15 mouse cellular contexts compared by ENCODE assay signal in genomic region chr12:12765490-12766058, GRCm38 (mm10).
DNase-seq lines count a peak whose midpoint lies in the region; ATAC-seq and TF ChIP-seq lines count a peak whose summit lies in the region.
"Had no signal": no experiment of that assay in that cellular context is flagged by ENCODE, and none has a peak within 500 bp of the region (broad histone marks: within the 10 kb centered on the region; RNA-seq: fewer than 3 reads in every experiment).

No protein-coding gene starts in this region.

- TF ChIP-seq POLR2A in testis, adult 2 months (IDR thresholded peaks at IDR 0.05; ENCODE audit: control insufficient read depth, low read depth, low read length), result no peak

- H3K27me3 ChIP-seq in testis, adult 2 months (ENCODE audit: control insufficient read depth, insufficient read depth, low read length), result no peaks in the 10 kb centered on the region
- no peaks in the 10 kb centered on the region for H3K27me3 ChIP-seq in hindbrain, embryonic 15.5 days
- no peaks in the 10 kb centered on the region for H3K27me3 ChIP-seq in midbrain, embryonic 14.5 days (ENCODE audit: control insufficient read depth, insufficient read depth, low read length)
- H3K27me3 ChIP-seq: CH12.LX had no signal

- H3K4me2 ChIP-seq in hindbrain, embryonic 15.5 days, result no peak overlapping the region
- H3K4me2 ChIP-seq in midbrain, embryonic 14.5 days (ENCODE audit: low read length), result no peak overlapping the region

- H3K4me3 ChIP-seq in testis, adult 2 months (ENCODE audit: control insufficient read depth, low read depth, low read length), result peak overlapping the region; percentile 37
- no peak overlapping the region for H3K4me3 ChIP-seq in hindbrain, embryonic 15.5 days
- H3K4me3 ChIP-seq in midbrain, embryonic 14.5 days (replicated peaks; ENCODE audit: low read depth, low read length), result no peak overlapping the region
- H3K4me3 ChIP-seq: gastrocnemius, adult 2 months had no signal

- H3K36me3 ChIP-seq in testis, adult 2 months (ENCODE audit: control insufficient read depth, insufficient read depth, low read length), result no peaks in the 10 kb centered on the region
- no peaks in the 10 kb centered on the region for H3K36me3 ChIP-seq in hindbrain, embryonic 15.5 days
- H3K36me3 ChIP-seq in midbrain, embryonic 14.5 days (ENCODE audit: control insufficient read depth, insufficient read depth, low read length), result no peaks in the 10 kb centered on the region

- no peak for DNase-seq in testis, postnatal 14 days (ENCODE audit: low spot score)
- peak; percentile 59 for DNase-seq in midbrain, embryonic 14.5 days
- no peak for DNase-seq in adrenal gland, postnatal 10 days
- no peak for DNase-seq in gastrocnemius, postnatal 25 days
- no peak for DNase-seq in adrenal gland, adult 18-20 months (ENCODE audit: low spot score in 2 of 2)
- DNase-seq: adrenal gland, postnatal 25 days; cerebellum, adult 11 months; gastrocnemius, adult 2 months; kidney, adult 2 months; layer of hippocampus, postnatal 36 days; right cerebral cortex, adult 18-20 months; thymus, postnatal 14 days had no signal

- no peak for TF ChIP-seq CTCF in testis, adult 2 months (IDR thresholded peaks at IDR 0.05; ENCODE audit: control insufficient read depth, insufficient read depth, insufficient replicate concordance, low read depth, low read length)

- H3K4me1 ChIP-seq in testis, adult 2 months (ENCODE audit: control insufficient read depth, insufficient read depth, low read length), result no peaks in the 10 kb centered on the region
- peaks cover 15% of the 10 kb centered on the region; the same call in 1 of the 2 replicates for H3K4me1 ChIP-seq in hindbrain, embryonic 15.5 days (replicated peaks)
- peaks cover 18% of the 10 kb centered on the region for H3K4me1 ChIP-seq in midbrain, embryonic 14.5 days (ENCODE audit: control insufficient read depth, insufficient read depth, low read length)

- H3K9ac ChIP-seq in hindbrain, embryonic 15.5 days, result no peak overlapping the region
- H3K9ac ChIP-seq in midbrain, embryonic 14.5 days (replicated peaks; ENCODE audit: low read length), result no peak overlapping the region

- ATAC-seq in hindbrain, embryonic 15.5 days (ENCODE audit: low FRiP score, low read depth), result peak; percentile 59; the same call in 1 of the 2 replicates
- peak; percentile 59; the same call in 1 of the 2 replicates for ATAC-seq in midbrain, embryonic 14.5 days (ENCODE audit: low FRiP score, low TSS enrichment)

- WGBS in hindbrain, embryonic 15.5 days, result 35% methylated on average over 7 of the region's 7 CpGs
- 38% methylated on average over 7 of the region's 7 CpGs for WGBS in midbrain, embryonic 14.5 days

- no peak overlapping the region for H3K27ac ChIP-seq in testis, adult 2 months (ENCODE audit: control insufficient read depth, insufficient read depth, low read depth, low read length)
- H3K27ac ChIP-seq in hindbrain, embryonic 15.5 days (replicated peaks), result peak overlapping the region; percentile 23; the same call in 1 of the 2 replicates
- no peak overlapping the region for H3K27ac ChIP-seq in midbrain, embryonic 14.5 days (replicated peaks; ENCODE audit: low read depth, low read length)
- H3K27ac ChIP-seq: gastrocnemius, adult 2 months had no signal

- H3K9me3 ChIP-seq in hindbrain, embryonic 15.5 days, result no peaks in the 10 kb centered on the region
- H3K9me3 ChIP-seq in midbrain, embryonic 14.5 days (ENCODE audit: control insufficient read depth, low read length), result no peaks in the 10 kb centered on the region
